Mouse (Mus musculus): ENCODE measurements at regions not wholly inside any gene's neighbourhood (a gene's known extent, or its start where the extent isn't known, plus 50 kb on each side); places are given as distances from the start of the nearest gene placed in this dataset.
A peak's percentile ranks its signal among the peaks of the same experiment; 100 is the strongest.

- TF ChIP-seq EP300 (IDR thresholded peaks at IDR 0.05; ENCODE audit: low read depth): no peak
- TF ChIP-seq CTCF (IDR thresholded peaks at IDR 0.05; ENCODE audit: low read depth): peak; percentile 60
Measured at GRCm38 (mm10) chr10:91546140-91546539, 365.0 kb upstream of the Tmpo start.
